Mouse (Mus musculus) natural killer cell, adult 2 months (primary cell): ENCODE measurements around the gene Rnd2.
A peak's percentile ranks its signal among the peaks of the same experiment; 100 is the strongest.
"Not testable (repeated sequence)": the region's sequence is repeated elsewhere in the genome, so short reads cannot be mapped to it uniquely, and the experiment has no call there.

Experiments used
- DNase-seq, 2 experiments: peaks; one replicate each; pipeline ENCODE4 v3.0.0; 2022; ENCODE audit warnings: low spot score in 2 of 2

Rnd2 gene

DNA sequence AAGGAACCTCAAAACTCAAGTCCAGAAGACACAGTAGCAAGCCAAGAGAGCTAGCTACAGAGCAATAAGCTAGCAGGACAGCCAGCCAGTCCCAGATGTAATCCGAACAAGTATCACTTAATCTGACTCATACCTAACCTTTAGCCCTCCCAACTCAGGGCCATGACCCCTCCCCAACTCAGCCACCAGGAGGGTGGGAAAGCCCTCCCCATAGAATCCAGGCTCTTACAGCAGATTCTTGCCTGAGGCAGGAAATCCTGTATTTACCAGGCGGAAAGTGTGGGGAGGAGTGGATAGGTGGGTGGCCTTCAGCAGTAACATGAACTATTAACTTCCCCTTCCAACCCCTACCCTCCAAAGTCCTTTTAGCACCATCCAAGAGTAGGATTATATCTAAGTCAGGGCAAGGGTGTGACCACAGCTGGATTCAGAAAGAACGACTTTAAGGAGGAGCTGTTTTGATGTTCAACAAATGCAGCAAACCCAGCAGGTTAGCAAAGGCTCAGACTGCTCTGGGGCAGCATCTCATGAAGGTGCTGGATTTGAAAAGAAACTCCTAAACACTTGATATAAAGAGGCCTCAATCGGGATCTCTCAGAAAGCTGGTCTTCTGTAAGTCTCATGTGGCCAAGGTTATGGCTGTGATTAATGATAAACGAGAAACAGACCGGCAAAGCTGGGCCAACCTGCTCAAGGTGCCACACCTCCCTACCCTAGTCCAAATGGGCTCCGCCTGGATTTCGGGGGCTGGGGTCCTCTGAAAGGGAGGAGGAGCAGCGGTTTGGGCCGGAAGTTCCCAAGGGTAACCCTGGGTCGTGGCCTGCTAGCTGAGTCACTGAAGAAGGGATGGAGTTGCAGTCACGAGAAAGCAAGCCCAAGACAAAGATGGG, at the start of gene Rnd2:
Gene Rnd2 (plus strand): TSS at position 789 of the 890 bp plus-strand sequence.
- no peak for DNase-seq

DNA sequence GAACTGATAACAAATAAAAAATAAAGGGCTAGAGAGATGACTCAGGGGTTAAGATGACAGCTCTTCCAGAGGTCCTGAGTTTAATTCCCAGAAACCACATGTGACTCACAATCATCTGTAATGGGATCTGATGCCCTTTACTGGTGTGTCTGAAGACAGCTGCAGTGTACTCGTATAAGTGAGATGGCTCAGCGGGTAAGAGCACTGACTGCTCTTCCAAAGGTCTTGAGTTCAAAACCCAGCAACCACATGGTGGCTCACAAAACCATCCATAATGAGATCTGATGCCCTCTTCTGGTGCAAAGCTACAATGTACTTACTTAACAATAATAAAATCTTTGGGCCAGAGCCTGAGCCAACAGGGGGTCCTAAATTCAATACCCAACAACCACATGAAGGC, 49.5 kb upstream of the Rnd2 start:
- DNase-seq: no peak

DNA sequence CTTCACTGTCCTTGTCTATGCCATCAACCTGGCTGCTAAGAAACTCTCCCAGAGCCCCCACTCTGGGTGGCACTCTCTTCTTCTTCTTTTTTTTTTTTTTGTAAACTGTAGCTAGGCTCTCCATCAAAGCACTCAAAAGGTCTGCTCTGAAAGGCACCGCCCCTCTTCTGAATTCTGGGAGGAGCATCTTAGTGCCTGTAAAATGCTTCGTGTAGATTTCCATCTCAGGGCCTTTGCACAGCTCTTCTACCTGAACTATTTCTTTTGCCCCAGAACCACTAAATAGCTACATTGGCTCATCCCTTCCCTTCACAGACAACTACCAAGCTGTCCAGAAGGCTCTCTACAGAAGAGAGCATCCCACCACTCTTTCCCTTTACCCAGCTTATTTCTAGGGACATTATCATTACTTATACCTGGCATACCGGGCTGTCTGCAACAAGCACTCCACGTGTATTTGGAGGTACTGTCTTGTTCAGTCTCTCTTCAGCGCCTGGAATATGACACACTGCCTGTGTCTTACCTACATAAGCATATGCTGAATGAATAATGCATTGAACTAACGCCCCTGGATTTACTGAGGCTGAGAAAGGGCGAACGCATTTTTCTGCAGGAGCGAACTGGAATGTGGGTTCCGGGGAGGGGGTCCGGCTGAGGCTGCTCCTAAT, 48.2 kb upstream of the Rnd2 start:
- DNase-seq: no peak

DNA sequence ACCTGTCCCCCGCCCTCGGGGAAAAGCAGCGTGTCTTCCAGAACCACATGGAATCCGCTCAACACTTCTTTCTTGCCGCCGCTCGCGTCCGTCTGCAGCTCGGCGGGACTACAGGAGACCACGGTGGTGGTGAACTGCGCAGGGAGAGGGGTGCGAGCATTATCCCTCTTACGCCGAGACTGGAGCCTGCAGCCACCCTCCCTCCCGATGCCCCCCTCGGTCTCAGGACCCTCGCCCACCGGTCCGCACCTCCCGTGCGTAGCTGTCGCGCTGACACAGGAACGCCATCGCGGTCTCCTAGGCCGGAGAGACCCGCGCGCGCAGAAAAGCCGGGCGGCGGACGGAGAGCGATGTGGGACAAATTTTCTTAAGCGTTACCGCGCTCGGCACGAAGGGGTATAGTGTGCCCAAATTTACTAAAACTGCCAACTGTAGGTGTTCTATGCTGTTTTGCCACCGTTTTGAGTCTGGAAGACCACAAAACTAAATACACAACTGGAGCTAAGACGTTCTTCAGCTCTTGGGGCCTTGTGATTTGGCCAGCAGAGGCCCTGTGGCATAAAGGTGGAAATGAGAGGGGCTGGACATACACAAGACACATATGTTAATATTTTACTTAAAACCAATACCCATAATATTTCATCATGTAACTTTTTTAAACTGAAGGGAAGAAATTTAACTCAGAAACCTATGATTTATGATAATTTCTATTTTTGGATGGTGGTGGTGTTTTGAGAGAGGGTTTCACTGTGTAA, 47.5 kb upstream of the Rnd2 start, which contains the start of gene Aarsd1:
Gene Aarsd1 (minus strand): TSS at position 515 of the 755 bp plus-strand sequence.
- DNase-seq: peak; percentile 69 to 78

DNA sequence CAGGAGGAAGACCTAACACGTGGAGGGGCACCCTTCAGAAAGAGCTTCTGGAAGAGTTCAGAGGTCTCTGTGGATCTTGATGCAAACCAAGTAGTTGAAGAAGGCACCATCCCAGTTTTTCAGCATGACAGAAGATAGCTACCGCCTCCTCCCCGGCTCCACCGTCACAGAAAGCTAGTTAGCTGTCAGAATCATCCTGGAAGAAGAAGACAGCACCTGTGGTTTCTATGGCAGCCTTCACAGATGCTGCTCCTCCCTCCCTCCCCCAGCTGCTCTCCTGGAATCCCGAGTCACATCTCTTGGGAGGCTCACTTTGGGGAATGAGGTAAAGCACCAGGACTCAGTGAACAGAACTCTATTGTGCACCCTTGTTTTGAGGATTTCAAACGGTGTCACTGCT, 45.8 kb upstream of the Rnd2 start:
- no peak for DNase-seq

DNA sequence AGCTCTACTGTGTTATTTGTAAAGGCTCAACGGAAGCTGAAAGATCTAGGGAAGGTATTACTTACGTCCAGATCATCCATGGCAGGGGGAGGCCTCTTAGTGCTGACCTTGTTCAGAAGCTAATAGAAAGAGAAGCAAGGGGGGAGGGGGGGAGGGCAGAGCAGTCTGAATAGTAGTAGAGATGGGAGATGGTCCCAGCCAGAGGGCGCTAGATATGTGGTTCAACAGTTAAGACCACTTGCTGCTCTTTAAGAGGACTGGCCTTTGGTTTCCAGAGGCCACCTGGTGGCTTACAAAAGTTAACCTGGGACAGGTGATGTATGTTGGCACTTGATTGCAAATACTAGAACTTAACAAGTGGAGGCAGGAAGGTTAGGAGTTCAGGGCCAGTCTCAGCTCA, 45.2 kb upstream of the Rnd2 start:
- no peak for DNase-seq

DNA sequence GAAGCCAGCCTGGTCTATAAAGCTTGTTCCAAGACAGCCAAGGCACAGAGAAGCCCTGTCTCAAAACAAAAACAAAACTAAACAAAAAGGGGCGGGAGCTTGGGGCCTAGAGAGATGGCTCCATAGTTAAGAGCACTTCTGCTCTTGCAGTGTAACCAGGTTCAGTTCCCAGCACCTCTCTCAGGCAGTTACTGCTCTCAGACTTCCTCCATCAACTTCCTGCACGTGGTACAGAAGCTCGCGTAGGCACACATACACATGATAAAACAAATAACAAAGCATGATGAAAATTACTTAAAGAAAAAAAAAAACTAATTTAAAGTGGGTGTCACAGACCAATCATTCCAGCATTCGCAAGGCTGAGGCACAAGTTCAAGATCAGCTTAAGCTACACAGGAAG, 44.7 kb upstream of the Rnd2 start:
- DNase-seq: no peak

DNA sequence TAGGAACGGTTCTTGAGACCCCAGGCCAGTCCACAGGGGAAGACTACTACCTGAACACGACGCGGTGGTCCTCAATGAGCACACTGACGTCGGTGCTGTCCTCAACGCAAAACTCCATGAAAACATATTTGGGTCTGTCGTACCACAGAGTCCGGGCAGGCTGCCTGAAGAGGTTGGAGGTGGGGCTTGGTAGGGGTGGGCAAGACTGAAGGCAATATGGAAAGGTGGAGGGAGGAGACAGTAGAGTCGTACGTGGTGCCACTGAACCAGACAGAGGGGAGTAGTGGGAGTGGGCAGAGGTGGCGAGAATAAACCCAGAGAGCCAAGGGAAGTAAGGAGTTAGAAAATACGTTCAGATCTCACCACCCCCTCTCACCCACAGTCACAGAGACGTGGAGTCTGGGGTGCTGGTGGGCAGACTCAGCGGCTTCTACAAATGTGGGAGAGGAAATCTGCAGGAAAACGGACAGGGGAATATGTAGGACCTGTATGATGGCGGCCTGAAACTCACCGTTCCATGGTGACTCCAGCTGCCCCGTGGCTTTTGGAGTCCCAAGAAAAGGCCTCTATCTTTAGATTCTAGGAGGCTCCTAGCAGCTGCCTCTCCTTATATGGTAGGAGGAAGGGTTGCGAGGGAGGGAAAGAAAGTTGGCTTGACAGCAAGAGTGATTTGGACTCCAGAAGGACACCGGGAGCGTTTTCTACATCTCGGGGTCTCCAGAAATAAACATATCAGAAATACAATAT, 40.5 kb upstream of the Rnd2 start, which contains the start of gene Gm27029:
Gene Gm27029 (minus strand): TSS at position 692 of the 747 bp plus-strand sequence.
- DNase-seq: no peak

DNA sequence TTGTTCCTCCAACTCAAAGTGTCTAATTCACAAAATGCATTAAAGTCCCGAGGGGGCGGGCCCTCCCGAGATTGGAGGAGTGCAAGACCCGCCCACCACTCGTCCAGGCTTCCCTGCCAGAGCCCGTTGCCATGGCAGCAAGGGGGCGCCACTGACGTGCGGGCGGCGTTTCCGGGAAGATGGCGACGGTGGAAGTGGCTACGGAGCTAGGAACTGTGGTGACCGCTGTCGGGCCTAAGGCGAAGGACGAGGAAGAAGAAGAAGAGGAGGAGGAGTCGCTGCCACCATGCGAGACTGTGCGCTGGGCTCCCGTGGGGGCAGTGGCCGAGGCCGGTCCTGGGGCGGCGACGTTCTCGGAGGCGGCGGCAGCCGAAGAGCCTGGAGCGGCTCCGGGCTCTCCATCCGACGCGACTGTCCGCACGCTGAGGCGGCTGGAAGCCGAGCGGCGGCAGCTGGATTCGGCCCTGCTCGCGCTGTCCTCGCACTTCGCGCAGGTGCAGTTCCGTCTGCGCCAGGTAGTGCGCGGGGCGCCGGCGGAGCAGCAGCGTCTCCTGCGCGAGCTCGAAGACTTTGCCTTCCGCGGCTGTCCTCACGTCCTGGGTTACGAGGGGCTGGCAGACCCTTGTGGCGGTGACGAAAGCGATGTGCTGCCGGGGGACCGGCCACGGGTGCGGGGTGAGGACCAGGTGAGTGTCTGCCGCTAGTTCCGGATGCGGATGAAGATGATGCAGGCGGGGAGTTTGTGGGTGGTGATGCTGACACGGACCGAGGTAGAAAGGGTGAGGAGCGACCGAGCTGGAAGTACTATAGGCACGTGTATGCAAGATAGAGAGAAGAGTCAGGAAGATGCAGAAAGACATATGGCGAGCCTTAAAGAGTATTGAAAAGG, 39.6 kb upstream of the Rnd2 start, which contains the start of the genes Rundc1 and Ptges3l:
Gene Rundc1 (plus strand): TSS at position 161 of the 889 bp plus-strand sequence.
Gene Ptges3l (minus strand): TSS at position 409 of the 889 bp plus-strand sequence.
- DNase-seq: peak; percentile 96 to 97

DNA sequence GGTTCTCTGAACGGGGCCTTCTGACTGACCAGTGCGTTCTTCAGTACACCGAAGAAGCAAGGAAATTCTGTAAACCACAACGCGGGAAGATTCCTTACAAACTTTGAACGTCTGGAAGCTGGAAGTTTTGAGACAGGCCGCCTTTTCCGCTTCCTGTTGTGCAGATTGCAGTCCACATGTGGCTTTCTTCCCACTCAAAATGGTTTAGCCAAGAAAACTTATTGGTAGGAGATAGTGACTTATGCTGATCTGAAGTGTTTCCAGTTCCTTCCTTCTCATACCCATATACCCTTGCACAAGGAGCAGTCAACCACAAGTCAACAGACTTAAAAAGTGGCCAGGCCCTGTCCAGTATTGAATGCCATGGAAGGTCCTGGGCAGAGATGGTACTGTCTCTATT, 38.6 kb upstream of the Rnd2 start:
- DNase-seq: no peak

DNA sequence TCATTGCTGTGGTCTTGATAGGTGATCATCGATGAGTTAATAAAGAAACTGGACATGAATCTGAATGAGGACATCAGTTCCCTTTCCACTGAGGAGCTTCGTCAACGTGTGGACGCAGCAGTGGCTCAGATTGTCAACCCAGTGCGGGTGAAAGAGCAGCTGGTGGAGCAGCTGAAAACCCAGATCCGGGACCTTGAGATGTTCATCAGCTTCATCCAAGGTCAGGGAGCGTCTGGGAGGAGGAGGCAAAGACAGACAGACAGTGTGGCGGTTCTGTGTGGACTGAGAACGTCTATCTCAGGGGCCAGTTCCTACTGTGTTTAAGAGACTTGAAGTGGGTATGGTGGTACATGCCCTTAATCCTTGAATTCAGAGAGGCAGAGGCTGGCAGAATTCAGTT, 33.5 kb upstream of the Rnd2 start:
- DNase-seq: no peak

DNA sequence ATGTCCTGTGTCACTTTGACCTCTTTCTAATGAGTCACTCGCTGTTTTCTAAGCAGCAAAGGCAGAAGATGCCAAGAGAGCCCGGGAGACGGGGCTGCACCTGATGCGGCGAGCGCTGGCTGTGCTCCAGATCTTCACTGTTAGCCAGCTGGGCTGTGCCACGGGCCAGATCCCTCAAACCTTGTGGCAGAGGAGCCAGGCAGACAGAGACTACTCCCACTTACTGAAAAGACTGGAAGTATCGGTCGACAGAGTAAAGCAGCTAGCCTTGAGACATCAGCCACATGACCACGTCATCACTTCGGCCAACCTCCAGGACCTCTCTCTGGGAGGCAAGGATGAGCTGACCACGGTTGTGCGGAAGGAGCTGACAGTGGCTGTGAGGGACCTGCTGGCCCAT, 31.4 kb upstream of the Rnd2 start:
- no peak for DNase-seq

DNA sequence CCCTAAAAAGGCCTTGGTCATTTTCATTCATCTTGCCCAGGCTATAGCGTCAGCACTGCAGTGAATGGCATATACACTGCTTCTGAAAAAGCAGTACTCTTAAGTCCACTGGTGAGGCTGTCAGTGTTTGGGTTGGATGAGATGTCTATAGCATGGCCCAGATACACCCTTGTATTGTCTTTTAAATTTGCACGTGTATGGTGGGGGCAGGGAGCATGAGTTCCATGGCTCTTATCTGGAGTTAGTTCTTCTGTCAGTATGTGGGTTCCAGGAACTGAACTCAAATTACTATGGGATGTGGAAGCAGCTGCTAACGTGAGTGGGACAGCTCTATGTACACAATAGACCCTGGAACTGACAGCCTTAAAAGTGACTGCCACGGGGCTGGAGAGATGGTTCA, 29.0 kb upstream of the Rnd2 start:
- no peak for DNase-seq

DNA sequence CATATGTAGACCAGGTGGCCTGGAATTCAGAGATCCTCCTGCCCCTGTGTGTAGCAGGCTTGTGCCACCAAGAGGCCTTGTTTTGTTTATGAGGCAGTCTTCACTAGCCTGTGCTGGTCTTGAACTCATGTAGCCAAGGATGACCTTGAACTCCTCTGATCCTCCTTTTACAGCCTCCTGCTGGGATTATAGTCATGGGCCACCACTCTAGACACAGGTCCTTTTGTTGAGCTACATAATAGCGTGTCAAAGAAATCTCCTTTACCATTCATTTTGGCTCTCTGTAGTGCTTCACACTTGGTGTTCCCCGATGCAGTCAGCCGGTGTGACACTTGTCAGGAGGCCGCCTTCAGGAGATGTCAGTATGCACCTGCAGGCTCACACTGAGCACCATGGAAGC, 27.9 kb upstream of the Rnd2 start:
- no peak for DNase-seq

DNA sequence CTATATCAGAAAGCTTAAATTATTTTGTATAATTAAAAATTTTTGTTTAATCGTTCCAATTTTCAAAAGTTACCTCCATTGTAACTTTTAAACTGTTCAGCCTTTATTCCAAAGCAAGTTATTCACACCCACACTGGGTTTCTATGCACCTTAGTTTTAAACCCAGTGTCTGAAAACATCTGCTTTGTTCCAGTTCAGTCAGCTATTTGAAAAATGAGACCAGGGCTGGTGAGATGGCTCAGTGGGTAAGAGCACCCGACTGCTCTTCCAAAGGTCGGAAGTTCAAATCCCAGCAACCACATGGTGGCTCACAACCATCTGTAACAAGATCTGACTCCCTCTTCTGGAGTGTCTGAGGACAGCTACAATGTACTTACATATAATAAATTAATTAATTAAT, 26.8 kb upstream of the Rnd2 start:
- DNase-seq: not testable (repeated sequence)

DNA sequence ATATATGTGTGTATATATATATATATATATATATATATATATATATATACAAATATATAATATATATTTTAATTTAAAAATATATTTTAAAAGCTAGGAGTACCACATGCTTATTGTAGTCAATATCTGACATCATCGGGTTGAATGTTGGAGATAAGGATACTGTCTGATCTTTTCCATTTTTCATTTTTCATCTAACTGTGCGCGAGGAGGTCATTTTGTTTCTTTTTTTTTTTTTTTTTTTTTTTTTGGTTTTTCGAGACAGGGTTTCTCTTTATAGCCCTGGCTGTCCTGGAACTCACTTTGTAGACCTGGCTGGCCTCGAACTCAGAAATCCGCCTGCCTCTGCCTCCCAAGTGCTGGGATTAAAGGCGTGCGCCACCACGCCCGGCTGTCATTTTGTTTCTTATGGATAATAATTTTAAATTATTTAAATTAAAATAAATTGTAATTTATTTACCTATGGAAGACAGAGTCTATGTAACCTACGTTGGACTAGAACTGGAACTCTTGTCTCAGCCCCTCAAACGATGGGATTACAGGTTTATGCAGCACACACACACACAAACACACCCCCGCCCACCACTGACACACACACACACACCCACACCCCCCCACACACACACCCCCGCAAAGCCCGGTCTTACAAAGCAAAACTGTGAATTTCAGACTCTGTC, 23.2 kb upstream of the Rnd2 start:
- DNase-seq: not testable (repeated sequence)

DNA sequence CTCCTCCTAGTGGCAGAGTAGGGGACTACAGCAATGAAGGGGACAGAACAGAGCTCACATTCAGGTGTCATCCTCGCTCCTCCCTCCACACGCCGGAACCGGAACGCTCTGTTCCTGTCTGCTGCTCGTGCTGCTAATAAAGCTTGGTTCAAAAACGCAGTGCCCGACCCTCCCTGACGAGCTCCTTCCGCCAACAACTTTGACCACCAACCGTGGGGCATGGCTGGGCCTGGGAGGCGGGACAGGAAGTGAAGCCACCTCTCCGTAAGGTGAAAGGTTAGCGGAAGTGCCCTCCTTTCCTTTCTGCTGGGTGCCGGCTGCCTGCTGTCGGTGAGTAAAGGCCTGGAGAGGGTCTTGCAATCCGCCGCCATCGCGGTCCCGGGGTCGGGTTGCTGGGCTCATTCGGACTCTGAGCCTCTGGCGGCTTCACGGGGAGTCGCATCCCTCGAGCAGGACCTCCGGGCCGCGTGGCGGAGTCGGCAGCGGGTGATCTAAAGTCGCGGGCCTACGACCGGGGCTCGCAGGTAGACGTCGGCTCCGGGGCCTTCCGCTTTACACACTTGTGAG, 22.6 kb upstream of the Rnd2 start, which contains the start of gene Rpl27:
Gene Rpl27 (plus strand): TSS at position 172 of the 567 bp plus-strand sequence.
- DNase-seq: peak; percentile 98

DNA sequence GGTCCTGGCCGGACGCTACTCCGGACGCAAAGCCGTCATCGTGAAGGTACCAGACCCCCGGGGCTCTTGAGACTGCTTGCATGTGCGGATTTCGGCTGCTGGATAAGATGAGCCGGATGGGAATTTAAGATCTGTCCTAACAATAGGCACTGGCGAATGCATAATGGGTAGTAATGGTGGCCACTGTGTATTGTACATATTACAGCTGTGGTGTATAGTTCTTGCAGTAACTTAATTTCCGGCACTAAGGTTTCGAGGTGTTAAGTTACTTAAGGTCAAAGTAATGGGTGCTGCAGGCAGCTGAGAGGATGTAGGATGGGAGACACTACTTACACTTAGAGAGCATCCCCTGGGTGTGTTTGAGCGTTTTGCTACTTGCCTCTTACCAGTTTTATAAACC, 22.0 kb upstream of the Rnd2 start:
- peak in 1 of 2 experiments; percentile 29 for DNase-seq

DNA sequence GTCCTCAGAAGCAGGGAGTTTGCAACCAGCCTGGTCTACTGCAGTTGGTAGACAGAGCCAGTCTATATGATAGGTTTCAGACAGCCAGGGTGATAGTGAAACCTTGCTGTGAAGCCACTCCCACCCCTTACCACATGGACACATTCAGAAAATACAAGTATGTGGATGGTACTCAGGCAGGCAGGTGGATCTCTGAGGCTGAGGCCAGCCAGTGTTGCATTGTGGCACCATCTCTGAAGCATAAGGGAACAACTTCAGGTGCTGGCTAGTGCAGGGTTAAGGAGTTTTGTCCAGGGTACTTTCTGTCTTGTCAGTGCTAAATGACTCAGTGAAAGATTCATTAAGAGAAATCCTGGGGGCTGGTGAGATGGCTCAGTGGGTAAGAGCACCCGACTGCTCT, 18.5 kb upstream of the Rnd2 start:
- DNase-seq: no peak
